Mouse (Mus musculus) erythroblast, embryonic 14.5 days (primary cell): Measurements from ENCODE around the gene Tfb1m.

ENCODE experiments used
- GATA1 ChIP-seq: IDR thresholded peaks from 2 replicates; pipeline ENCODE4 v1.6.1; 2012; ENCODE audit warnings: low read length, inconsistent platforms, mixed read lengths
- TAL1 ChIP-seq: IDR thresholded peaks from 3 replicates; pipeline ENCODE4 v1.6.1; 2012; ENCODE audit warnings: low read length, inconsistent platforms, mixed read lengths

DNA sequence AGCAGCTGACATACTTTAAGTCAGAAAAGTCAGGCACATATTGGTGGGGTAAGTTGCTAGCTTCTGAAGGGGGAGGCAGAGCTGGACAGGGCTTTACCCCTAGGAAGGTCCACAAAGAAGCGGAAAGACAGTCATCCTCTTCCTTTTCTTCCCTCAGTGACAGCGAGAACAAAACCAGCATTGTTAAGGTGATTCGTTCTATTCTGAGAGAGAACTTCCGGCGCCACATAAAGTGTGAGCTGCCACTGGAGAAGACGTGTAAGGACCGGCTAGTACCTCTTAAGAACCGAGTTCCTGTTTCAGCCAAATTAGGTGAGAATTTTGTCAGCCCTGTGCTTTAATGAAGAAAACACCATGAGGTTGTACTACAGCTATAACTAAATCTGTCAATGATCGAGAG lies 41.2 kb downstream of the Tfb1m start:
- TF ChIP-seq GATA1 (no peak), TAL1 (no peak)
